Mouse (Mus musculus) spleen, postnatal 0 days (tissue): ENCODE measurements around the gene Prpf19. TPM values are rescaled to one million over a fixed set of nuclear protein-coding genes. Genes with fewer than 3 reads are reported as not detected.

Experiments
- polyA plus RNA-seq: library from polyadenylated mRNA; unstranded; fragments of >200 nt; fragmentation: Nextera tagmentation; extraction: Ambion mirVana; gene quantifications from 2 replicates; pipeline ENCODE4 v1.2.1, GENCODE M21; 2015

The Prpf19 gene
- 27.0 and 27.9 TPM in 2 replicates for polyA plus RNA-seq

GRCm38 (mm10) chr19:10895016-10895528 lies at the start of gene Prpf19:
Gene Prpf19 (plus strand): TSS chr19:10895231.

GRCm38 (mm10) chr19:10869886-10870527 lies 25.0 kb upstream of the Prpf19 start, which contains the start of gene Tmem132a:
Gene Tmem132a (minus strand): TSS chr19:10869940.

DNA sequence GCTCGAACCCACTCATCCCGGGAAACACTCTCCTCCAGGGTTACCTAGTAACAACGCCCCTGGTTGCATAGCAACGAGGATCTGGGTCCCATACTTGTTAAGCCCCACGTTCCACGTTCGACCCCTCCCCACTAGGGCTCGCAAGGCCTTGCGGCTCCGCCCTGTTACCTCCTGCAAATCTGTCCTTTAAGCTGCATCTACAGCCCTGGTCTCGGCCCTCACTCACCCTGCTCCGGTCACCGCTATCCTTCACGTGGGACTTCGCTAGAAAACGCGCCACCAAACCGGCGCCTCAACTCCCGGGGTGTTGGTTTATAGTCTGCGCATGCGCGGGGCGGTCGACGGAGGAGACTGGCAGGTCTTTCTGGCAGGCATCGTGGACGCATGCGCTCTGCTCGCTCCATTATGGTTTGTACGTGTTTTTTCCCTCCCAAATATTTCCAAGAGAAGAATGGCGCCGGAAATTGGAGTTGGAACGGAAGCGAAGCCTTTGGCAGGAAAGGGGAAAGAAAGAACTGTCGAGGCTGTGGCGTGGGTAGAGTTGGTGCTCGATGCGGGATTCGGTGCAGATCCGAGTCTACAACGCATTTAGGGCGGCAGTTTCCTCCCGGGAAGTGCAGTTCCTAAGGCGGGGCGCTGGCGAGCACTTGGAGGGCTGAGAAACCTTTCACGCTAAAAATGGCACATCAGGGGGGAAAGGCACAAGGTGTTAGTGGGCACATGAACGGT lies 13.4 kb upstream of the Prpf19 start, which contains the start of gene Tmem109:
Tmem109 (minus strand) TSS at position 576 of the 729 bp plus-strand sequence.

DNA sequence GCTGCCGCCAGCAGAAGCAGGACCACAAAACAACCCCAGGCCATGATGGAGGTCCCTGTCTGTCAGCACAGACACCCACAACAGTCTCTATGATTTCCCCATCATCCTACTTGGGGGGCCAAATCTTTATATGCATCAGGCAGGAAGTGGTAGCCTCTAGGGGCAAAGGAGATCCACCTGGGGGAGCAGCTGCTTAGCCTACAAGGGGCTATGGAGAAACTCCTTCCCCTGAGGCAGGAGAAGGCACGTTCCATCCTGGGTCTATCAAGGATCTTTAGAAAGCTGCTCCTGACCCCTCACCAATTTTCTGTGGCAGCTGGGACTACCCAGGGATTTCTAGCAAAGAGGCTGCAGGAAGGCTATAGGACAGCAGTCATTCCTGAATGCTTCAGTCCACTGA lies 25.5 kb downstream of the Prpf19 start, which contains the start of gene Zp1:
Zp1 (minus strand) TSS at position 101 of the 400 bp plus-strand sequence.

DNA sequence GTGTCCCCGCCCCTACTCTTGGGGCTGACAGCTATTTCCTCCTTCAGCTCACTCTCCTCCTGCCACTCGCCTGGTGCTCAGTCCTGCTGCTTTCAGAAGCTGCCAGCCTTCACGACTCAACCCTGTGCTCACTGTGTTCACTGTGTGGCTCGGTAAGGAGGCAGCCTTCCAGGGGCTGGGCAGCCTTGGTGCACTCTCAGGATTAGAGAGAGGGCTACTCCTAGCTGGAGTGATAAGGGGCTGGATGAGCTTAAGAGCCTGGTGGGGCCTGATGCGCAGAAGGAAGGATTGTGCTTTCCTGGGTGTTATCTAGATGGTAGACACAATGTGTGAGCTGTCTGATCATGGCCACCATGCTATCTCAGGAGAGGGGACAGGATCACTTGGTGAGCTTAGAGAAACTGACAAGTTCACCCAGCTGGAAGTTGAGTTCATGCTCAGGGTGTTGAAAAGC lies 42.1 kb downstream of the Prpf19 start, which contains the start of gene Ptgdr2:
Ptgdr2 (plus strand) TSS at position 51 of the 454 bp plus-strand sequence.

DNA sequence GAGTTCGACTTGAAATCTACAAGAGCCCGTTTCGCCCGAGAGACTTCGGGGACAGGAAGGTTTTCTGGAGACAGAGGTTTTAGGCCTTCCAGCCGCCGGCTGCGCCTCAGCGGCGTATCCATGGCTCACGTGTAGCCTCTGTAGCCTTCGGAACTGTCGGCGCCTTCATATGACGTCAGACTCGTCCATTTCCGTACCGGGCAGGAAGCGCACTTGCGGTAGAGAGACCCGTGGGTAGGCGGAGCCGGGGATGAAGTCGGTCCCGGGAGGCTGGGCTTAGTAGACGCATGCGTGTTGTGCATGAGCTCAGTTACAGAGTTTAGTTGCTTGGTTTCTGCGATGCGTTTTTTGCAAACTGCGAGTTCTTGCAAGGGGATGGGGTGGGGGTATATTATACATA lies 54.1 kb downstream of the Prpf19 start, which contains the start of gene Ccdc86:
Ccdc86 (minus strand) TSS at position 155 of the 400 bp plus-strand sequence.

Other genes with a start within 250 kb of the Prpf19 start
- gene Pga5, start 217.2 kb upstream of the Prpf19 start, polyA plus RNA-seq: 0.45 and 1.4 TPM in 2 replicates
- 14.7 and 15.2 TPM in 2 replicates for gene Vps37c, start 206.5 kb upstream of the Prpf19 start, polyA plus RNA-seq
- gene Cd5, start 156.2 kb upstream of the Prpf19 start, polyA plus RNA-seq: 0.32 and 0.67 TPM in 2 replicates
- 0.29 and 0.40 TPM in 2 replicates for gene Cd6, start 65.2 kb upstream of the Prpf19 start, polyA plus RNA-seq
- gene Slc15a3, start 55.5 kb upstream of the Prpf19 start, polyA plus RNA-seq: 4.9 and 6.8 TPM in 2 replicates
- 6.8 and 8.2 TPM in 2 replicates for gene Tmem132a, start 25.3 kb upstream of the Prpf19 start, polyA plus RNA-seq
- gene Tmem109, start 13.2 kb upstream of the Prpf19 start, polyA plus RNA-seq: 26.2 and 34.8 TPM in 2 replicates
- not detected in 2 replicates for gene Zp1, start 25.4 kb downstream of the Prpf19 start, polyA plus RNA-seq
- 0.05 TPM in 1 of 2 replicates, not detected in the other for gene Ptgdr2, start 41.9 kb downstream of the Prpf19 start, polyA plus RNA-seq
- gene Ccdc86, start 54.0 kb downstream of the Prpf19 start, polyA plus RNA-seq: 17.8 and 18.3 TPM in 2 replicates
- gene Ms4a10, start 79.4 kb downstream of the Prpf19 start, polyA plus RNA-seq: not detected in 2 replicates
- not detected in 2 replicates for gene Ms4a15, start 98.0 kb downstream of the Prpf19 start, polyA plus RNA-seq
- gene Ms4a18, start 122.8 kb downstream of the Prpf19 start, polyA plus RNA-seq: not detected in 2 replicates
- gene Ms4a8a, start 185.9 kb downstream of the Prpf19 start, polyA plus RNA-seq: 0.35 and 0.46 TPM in 2 replicates
- not detected in 2 replicates for gene 1700017D01Rik, start 235.6 kb downstream of the Prpf19 start, polyA plus RNA-seq